Mouse (Mus musculus) mouse trophoblast stem cell (cell line): ENCODE results near the gene Hpd.

Experiments used
- in situ Hi-C, 2 experiments: fragments of 300-500 bp; cut with MseI, MboI; formaldehyde crosslinking; loops; 2 replicates in 1 of 2; 3 replicates in 1 of 2; pipeline ENCODE4 v1.15.1; 2025

Gene Hpd

GRCm38 (mm10) chr5:123149451-123150400 is 32.8 kb downstream of the Hpd start:
- in situ Hi-C loops: no loop called here

GRCm38 (mm10) chr5:123148073-123148722 is 34.3 kb downstream of the Hpd start:
- in situ Hi-C loops: no loop called here

GRCm38 (mm10) chr5:123147569-123147968 is 35.0 kb downstream of the Hpd start:
- in situ Hi-C loops: no loop called here

- in situ Hi-C loops: no loop called here
Measured at GRCm38 (mm10) chr5:123146357-123146756, 36.2 kb downstream of the Hpd start.

- in situ Hi-C loops: no loop called here
Measured at GRCm38 (mm10) chr5:123144746-123145590, 37.6 kb downstream of the Hpd start.

GRCm38 (mm10) chr5:123143971-123144745 is 38.4 kb downstream of the Hpd start:
- in situ Hi-C loops: no loop called here

GRCm38 (mm10) chr5:123143251-123143970 is 39.1 kb downstream of the Hpd start:
- in situ Hi-C loops: no loop called here

DNA sequence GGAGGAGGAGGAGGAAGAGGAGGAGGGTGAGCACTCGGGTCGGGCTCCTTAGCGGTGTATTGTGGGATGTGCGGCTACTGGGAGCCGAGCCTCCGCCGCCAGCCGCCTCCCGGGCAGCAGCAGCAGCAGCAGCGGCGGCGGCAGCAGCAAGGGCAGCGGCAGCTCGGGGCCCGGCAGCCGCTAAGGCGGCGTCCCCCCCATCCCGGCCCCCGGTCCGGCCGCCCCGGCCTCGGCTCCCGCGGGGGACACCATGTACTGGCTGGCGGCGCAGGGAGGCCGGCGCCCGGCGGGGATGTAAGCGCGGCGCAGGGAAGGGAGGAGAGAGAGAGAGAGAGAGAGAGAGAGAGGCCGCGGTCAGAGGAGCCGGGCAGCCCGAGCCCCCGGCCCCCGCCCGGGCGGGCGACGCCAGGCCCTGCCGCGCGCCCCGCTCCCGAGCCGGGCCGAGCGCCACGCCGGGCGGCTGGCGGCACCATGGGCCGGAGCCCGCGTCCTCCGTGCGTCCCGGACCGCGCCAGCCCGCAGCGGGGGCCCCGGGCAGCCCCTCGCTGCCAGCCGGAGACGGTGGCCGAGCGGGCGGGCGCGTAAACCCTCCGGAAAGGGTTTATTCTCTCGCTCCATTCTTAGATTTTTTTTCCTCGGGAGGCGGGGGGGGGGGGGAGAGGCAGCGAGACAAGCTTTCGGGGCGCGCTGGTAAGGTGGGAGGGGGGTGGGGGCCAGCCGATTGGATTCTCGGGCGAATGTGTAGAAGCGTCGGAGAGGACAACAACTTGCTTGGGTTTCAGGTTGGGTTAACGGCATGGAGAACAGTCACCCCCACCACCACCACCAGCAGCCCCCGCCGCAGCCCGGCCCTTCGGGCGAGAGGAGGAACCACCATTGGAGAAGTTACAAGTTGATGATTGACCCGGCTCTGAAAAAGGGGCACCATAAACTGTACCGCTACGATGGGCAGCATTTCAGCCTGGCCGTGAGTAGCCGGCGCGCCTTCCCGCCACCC is 40.1 kb downstream of the Hpd start, which contains the start of gene Setd1b:
TSS of gene Setd1b (plus strand) at position 33 of the 997 bp plus-strand sequence.
- in situ Hi-C loops: no loop called here

- in situ Hi-C loops: no loop called here
Measured at GRCm38 (mm10) chr5:123141555-123142160, 40.9 kb downstream of the Hpd start.

- in situ Hi-C loops: no loop called here
Measured at GRCm38 (mm10) chr5:123140694-123141554, 41.6 kb downstream of the Hpd start.

- in situ Hi-C loops: no loop called here
Measured at GRCm38 (mm10) chr5:123139722-123140627, 42.6 kb downstream of the Hpd start.

DNA sequence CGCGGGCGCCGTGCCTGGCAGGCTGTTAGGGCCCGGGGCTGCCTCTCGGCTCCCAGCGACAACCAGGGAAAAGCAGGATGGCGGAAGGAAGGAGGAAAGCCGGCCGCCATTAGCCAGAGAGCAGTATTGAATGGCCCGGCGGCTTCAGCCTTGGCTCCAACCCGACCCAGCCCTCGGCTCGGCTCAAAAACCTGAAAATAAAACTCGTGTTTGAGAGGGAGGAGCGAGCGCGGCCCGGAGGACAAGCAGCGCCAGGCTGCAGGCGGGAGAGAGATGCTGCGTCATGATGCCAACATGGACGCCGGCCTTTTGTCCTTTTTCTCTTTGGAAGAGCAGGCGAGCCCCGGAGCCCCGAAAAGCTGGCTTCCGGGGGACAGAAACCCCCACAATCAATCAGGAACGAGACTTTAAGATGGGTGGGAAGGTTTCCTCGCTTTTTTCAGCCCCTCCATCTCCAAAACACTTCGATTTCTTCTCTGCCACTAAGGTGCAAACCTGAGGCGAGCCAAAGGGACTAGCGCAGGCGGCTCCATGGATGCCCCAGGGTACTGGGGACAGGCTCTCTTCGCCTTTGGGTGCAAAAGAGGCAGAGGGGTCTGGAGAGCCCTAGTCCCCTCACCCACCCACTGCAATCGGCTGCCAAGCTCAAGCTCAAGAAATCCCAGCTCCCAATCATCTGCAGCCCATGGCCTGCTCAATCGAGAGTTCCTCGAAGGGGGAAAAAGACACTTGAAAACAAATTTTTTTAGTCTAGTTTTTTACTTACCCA is 43.4 kb downstream of the Hpd start:
- in situ Hi-C loops: no loop called here

DNA sequence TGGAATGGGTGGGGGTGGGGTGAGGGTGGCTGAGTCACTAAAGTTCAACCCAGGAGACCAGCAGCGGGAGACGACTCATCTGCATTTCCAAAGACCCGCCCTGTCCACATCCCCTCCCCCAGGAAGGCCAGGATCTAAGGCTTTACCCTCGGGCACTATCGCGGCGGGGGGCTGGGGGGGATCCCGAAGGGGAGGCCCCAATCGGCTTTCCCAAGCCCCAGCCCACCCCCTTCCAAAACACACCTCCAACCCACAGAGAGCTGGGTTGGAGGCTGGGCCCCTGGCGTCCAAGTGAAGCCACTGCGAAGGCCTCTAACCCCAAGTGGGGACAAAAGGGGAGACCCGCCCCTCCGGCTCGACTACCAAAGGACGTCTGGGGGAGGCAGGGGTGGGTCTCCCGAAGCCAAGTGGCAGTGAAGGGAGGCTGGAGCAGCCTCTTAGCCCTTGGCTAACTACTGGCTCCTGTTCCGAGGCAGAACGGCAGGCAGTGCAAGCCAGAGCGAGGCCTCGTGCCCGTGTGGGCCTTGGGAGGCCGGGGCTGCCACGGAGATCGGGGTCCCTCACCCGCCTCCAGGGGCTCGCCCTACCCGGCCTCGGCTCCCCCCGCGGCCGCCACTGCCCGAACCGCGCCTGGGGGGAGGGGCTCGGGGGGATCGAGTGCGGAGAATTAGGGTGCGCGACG is 44.2 kb downstream of the Hpd start:
- in situ Hi-C loops: no loop called here

DNA sequence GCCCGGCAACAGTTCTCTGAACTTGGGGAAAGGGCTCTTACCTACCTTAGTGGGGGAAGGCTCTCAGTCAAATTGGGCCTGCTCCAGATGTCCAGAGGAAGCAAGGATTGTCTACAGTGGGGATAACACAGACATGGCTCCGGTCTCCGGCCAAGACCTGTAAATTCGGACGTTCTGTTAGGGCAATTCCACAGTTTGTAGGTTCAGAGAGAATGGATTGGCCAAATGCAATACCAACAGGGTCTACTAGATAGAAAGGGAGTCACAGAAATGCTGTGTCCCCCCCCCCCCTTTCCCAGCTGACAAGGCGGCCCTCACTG is 44.7 kb downstream of the Hpd start:
- in situ Hi-C loops: no loop called here
